Mouse (Mus musculus): ENCODE results near the gene F2rl2. TPM values are rescaled to one million over a fixed set of nuclear protein-coding genes. Genes with fewer than 3 reads are reported as not detected.

The F2rl2 gene
- polyA plus RNA-seq, 1 experiment from 2014 or later = 0.82 TPM

DNA sequence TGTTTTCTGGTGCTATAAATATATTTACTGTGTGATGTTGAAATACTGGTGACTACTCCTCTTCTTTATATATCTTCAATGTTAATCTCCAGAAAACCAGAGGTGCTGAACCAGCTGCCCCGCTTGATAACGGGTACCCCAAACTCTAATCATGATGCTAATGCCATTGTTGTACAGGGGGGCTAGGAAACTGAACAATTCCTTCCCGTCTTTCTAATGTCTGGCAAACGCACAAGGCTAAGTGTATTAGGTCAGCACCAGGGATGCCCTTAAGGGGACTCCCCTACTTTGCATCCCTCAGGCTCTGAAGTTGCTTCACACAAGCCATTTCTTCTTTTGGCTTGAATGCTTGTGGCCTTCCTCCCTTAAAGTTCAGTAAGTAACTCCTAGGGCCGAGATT lies 17.6 kb upstream of the F2rl2 start:
- no peaks in the 10 kb centered on the region for H3K79me2 ChIP-seq (ENCODE audit: inconsistent target)
- no peak overlapping the region for H3K27ac ChIP-seq
- peaks cover 47% of the 10 kb centered on the region for H3K36me3 ChIP-seq (ENCODE audit: inconsistent target)
- no peak overlapping the region for H3K4me3 ChIP-seq (ENCODE audit: inconsistent target)
- WGBS (ENCODE audit: missing documents) = 86% methylated on average over 5 of the region's 5 CpGs

DNA sequence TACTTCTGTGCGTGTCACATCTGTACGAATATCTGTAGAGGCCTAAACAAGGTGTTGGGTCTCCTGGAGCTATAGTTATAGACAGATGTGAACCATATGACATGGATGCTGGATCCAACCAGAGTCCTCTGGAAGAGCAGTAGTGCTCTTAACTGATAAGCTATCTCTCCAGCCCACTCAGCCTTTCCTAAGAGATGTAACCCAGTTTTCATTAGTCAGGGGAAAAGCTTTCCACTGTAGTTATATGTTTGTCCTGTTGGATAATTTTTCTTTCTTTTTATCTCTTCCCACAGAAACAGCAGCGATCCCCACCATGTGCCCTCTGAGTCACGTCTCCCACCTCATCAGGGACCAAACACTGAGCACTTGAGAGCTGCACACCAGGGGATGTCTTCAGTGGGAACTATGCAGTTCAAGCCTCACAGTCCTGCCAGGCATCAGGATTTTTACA lies 17.1 kb upstream of the F2rl2 start:
- no peak overlapping the region for H3K4me3 ChIP-seq (ENCODE audit: inconsistent target)
- H3K27ac ChIP-seq = no peak overlapping the region
- peaks cover 44% of the 10 kb centered on the region for H3K36me3 ChIP-seq (ENCODE audit: inconsistent target)
- 94% methylated on average over 4 of the region's 4 CpGs for WGBS (ENCODE audit: missing documents)
- no peaks in the 10 kb centered on the region for H3K79me2 ChIP-seq (ENCODE audit: inconsistent target)

DNA sequence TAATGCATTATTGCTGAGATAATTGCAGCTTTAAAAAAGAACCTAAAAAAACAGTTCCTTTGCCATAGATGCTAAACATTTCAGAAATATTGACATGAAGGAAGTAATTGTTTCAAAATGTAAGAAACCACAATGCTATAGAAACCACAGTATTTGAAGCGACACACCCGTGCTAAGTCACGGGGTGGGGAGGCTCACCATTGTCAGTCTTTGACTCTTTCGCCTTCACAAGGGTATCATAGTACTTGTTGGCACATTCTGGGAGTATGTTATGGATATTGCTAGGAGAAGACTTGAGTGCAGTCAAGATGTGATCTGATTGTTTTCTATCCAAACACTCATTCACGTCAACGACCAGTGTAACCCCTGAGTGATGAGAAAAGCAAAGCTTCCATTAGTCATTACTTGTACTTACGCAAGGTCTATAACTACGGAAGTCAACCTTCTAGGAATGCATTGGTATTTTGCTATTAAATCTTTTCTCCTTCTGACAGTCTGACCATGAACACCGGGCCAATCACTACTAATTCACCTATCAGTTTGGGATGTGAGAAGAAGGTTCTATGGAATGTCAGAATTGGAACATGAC lies 11.9 kb upstream of the F2rl2 start:
- H3K4me3 ChIP-seq (ENCODE audit: inconsistent target) = no peak overlapping the region
- WGBS (ENCODE audit: missing documents) = 43% methylated on average over 9 of the region's 9 CpGs

DNA sequence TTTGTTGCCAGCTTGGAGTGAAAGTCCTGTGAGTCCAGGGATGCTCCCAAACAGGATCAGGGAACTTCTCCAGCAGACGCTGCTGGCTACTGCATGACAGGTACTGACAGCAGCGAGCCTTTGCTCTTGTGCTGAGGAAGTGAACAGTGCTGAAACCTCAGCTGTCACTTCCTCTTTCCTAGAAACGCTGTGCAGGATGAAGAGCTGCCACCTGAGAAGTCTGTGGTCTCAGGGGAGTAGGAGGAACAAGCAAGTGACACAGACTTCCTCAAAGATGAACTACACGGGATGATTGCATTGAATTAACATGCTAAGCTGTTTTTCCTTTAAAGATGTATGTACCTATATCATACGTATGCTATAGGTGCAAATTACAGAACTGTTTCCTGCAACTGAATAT lies 10.9 kb upstream of the F2rl2 start:
- Histone ChIP-seq H3K79me2 (ENCODE audit: inconsistent target) (no peaks in the 10 kb centered on the region), H3K4me3 (ENCODE audit: inconsistent target) (no peak overlapping the region), H3K27ac (no peak overlapping the region), H3K36me3 (ENCODE audit: inconsistent target) (peaks cover 31% of the 10 kb centered on the region)
- 21% methylated on average over 5 of the region's 5 CpGs for WGBS (ENCODE audit: missing documents)

More for the DNA sequence above, 11.9 kb upstream of the F2rl2 start:
- Histone ChIP-seq H3K27ac (no peak overlapping the region), H3K79me2 (ENCODE audit: inconsistent target) (no peaks in the 10 kb centered on the region), H3K36me3 (ENCODE audit: inconsistent target) (peaks cover 37% of the 10 kb centered on the region)

DNA sequence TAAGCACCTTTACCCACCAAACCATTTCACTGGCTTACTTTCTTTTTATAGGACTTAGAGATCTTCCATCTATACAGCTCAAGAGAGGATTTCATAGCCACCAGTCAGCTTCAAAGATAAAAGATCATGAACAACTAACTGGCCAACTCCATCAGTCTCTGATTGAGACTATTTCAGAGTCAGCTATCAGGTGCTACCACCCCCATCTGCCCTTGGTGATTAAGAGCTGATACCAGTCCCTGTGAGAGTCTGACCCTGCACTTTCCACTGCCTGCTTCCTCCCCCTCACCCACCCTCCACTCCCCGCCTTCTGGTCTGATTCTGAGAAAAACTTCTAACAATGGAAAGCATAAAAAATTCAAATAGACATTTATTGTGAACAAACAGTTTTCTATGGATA lies 8.1 kb upstream of the F2rl2 start:
- H3K27ac ChIP-seq = no peak overlapping the region
- H3K4me3 ChIP-seq (ENCODE audit: inconsistent target) = no peak overlapping the region
- WGBS (ENCODE audit: missing documents) = 100% methylated on average over 1 of the region's 1 CpGs
- peaks cover 6% of the 10 kb centered on the region for H3K36me3 ChIP-seq (ENCODE audit: inconsistent target)
- H3K79me2 ChIP-seq (ENCODE audit: inconsistent target) = no peaks in the 10 kb centered on the region

DNA sequence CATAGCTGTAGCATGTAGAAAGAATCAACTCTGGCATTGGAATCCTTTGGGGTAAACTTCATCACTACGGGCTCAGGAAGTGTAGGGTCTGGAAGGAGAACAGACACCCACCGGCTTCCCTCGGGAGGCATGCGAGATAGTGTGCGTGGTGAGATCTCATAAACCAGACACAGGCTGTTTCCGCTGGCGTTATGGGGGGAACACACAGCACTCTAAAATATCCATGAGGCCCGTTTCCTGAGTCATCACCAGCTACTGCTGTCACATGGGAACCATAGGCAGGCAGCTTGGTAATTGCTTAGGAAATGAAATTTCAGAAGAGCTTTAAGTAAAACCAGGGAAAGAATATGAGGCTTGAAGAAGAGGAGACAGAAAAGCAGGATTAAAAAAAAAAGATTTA lies 4.5 kb upstream of the F2rl2 start:
- Histone ChIP-seq H3K4me3 (ENCODE audit: inconsistent target) (no peak overlapping the region), H3K36me3 (ENCODE audit: inconsistent target) (no peaks in the 10 kb centered on the region; the same call in 1 of the 2 replicates), H3K79me2 (ENCODE audit: inconsistent target) (no peaks in the 10 kb centered on the region), H3K27ac (no peak overlapping the region)
- WGBS (ENCODE audit: missing documents) = 93% methylated on average over 8 of the region's 8 CpGs

DNA sequence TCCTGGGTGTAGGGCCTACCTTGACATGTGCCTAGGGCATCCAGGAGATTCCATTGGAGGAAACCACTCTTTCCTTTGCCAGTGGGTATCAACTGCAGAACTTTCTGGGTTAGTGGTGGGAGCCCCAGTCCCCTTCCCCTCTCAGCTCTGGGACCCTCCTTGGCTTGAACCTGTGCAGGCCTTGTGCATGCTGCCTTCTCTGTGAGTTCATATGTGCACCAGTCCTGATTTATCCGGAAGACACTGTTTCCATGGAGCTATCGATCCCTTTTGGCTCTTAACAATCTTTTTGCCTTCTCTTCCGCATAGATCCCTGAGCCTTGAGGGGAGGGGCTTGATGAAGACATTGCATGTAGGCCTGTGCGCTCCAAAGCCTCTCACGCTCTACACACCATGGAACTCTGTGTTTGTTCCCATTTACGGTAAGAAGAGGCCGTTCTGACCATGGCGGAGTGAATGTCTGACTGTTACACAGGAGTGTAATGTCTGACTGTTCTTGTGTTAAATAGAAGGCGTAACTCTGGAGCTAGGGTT lies 466 bp upstream of the F2rl2 start:
- Histone ChIP-seq H3K4me3 (ENCODE audit: inconsistent target) (no peak overlapping the region), H3K27ac (no peak overlapping the region), H3K36me3 (ENCODE audit: inconsistent target) (no peaks in the 10 kb centered on the region; the same call in 1 of the 2 replicates), H3K79me2 (ENCODE audit: inconsistent target) (no peaks in the 10 kb centered on the region)
- WGBS (ENCODE audit: missing documents) = 95% methylated on average over 9 of the region's 9 CpGs

DNA sequence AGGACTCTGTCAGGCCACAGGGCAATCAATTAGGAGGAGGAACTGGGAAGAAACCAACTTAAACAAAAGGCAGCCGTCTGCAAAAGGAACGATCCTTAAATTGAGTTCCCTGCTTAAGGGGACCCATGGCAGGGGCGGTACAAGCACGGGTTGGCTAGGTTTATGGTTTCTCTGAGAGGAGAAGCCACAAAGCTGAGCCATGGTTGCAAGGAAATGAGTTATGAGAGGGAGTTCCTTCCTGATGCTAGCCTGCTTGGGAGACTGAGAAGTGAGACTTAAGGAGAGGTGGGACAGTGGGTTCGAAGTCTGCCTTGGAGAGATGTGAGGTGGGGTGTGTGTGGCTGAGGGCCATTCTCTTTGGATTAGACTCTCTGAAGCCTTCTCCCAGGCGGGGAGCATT lies 1.2 kb downstream of the F2rl2 start:
- Histone ChIP-seq H3K36me3 (ENCODE audit: inconsistent target) (no peaks in the 10 kb centered on the region), H3K27ac (no peak overlapping the region), H3K79me2 (ENCODE audit: inconsistent target) (no peaks in the 10 kb centered on the region), H3K4me3 (ENCODE audit: inconsistent target) (no peak overlapping the region)
- 7% methylated on average over 6 of the region's 6 CpGs for WGBS (ENCODE audit: missing documents)

DNA sequence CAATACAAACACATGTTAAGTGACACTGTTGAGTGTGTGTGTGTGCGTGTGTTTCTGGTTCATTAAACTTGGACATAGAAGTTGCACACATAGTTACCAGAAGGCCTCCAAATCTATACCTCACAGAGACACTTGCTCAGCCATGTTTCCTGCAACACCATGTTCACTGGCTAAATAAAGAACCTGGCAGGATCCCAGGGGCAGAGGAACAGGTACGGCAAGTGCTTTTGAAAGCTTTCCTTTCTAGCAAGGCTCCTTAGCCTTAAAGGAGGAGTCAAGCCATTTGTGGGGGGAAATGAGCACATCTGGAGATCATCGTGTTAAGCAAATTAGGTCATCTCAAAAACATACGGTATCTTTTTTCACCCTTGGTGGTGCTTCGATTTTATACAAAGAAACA lies 6.7 kb downstream of the F2rl2 start:
- 73% methylated on average over 5 of the region's 5 CpGs for WGBS (ENCODE audit: missing documents)

DNA sequence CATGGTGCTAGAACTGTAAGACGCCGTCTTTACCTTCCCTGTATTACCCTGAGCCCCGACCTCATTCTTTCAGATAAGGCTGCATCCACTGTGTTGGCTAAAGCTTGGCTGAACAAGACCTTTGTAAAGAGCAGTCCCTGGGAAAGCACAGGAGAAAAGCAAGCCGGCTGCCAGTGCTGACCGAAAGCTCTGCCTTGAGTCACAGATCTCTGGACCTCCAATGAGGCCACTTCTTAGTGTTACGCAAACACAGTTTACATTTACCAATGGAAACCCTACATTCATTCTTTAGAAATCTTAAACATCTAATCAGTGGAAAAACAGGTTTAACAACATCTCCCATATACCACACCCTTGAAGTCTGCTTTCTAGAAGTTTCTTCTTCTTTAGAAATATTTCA lies 8.9 kb downstream of the F2rl2 start:
- 94% methylated on average over 6 of the region's 6 CpGs for WGBS (ENCODE audit: missing documents)
- H3K27ac ChIP-seq = no peak overlapping the region
- peaks cover 10% of the 10 kb centered on the region; the same call in 1 of the 2 replicates for H3K36me3 ChIP-seq (ENCODE audit: inconsistent target)
- H3K4me3 ChIP-seq (ENCODE audit: inconsistent target) = no peak overlapping the region
- no peaks in the 10 kb centered on the region for H3K79me2 ChIP-seq (ENCODE audit: inconsistent target)

More for the DNA sequence above, 6.7 kb downstream of the F2rl2 start:
- Histone ChIP-seq H3K4me3 (ENCODE audit: inconsistent target) (no peak overlapping the region), H3K79me2 (ENCODE audit: inconsistent target) (no peaks in the 10 kb centered on the region), H3K36me3 (ENCODE audit: inconsistent target) (peaks cover 10% of the 10 kb centered on the region; the same call in 1 of the 2 replicates), H3K27ac (no peak overlapping the region)

DNA sequence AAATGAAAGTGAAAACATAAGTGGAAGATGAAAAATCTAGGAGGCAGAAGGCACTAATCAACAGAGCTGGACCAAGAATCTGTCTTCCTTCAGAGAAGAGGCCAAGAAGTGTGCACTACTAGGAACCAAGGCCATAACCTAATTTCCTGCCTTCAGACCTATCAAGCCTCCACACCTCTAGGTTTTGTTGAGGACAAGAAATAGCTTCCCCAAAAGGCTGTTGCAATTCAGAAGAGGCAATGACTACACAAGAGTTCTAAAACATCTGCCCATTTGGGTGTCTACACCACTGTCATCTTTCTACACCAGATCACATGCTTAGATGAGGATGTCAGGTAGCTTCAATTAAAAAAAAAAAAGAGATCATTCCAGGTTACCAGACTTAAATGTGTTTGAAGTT lies 15.4 kb downstream of the F2rl2 start:
- Histone ChIP-seq H3K27ac (no peak overlapping the region), H3K79me2 (ENCODE audit: inconsistent target) (no peaks in the 10 kb centered on the region), H3K4me3 (ENCODE audit: inconsistent target) (no peak overlapping the region), H3K36me3 (ENCODE audit: inconsistent target) (peaks cover 9% of the 10 kb centered on the region; the same call in 1 of the 2 replicates)

DNA sequence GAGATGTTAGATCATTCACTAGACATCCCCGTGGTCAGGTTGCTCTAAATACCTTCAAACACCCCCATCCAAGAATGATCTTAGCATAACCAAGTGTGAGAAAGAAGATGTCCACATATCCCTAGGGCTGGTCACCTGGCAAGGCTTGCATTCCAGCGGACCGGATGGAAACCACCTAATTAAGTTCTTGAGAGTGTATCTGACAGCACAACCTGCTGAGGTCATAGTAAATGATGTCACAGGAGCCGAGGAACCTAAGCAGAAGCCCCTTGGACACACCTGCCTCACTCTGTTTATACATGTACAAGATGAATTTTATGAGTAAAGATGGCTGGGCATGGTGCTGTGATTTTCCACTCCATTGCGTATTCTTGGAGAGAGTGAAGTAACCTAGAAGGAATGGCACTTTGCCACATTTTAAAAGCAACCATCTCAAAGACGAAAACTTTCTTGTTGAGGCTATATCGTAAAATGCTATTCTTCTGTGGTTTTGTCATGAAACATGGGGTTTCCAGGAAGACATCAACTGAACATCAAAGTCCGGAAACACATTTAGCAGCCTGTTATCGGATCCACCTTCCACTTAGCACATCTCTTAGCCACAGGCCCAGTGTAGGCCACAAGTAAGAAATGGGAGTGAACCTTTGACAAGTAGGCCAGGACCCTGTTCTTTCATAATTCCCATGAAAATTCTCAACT lies 16.1 kb downstream of the F2rl2 start:
- no peaks in the 10 kb centered on the region for H3K79me2 ChIP-seq (ENCODE audit: inconsistent target)
- 0 out of 2 replicates have a peak, but pooled peaks cover 4% of the 10 kb centered on the region for H3K36me3 ChIP-seq (ENCODE audit: inconsistent target)
- no peak overlapping the region for H3K4me3 ChIP-seq (ENCODE audit: inconsistent target)
- 96% methylated on average over 9 of the region's 9 CpGs for WGBS (ENCODE audit: missing documents)
- H3K27ac ChIP-seq = no peak overlapping the region

DNA sequence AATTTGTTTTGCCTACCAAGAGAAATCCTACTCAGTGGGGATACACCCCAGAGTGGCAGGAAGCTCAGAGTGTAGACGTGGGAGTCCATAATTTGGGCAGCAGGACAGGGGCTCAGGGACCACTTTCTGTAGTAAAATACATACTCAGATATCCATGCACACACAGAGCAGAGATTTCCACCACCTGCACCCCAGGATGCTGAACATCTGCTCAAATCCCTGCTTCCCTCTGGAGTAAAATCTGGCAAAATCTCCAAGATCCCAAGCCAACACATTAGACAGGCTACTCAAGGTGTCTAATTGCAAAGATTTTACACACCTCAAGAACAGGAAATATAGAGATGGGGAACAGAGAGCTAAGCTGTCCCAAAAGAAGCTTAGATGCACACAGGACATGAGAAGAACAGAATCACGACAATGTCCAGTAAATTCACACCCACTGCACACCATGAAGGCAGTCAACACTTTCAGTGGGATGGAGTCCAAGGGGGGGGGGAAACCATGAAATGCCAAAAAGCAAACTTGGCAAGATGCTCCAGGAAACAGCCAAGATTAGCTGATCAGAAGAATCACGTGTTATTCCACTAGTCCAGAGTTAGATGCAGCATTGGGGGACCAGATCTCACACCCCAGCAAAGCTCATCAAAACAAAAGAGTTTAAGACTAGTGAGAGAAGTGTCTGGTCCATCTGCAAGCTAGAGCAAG lies 17.8 kb downstream of the F2rl2 start:
- Histone ChIP-seq H3K4me3 (ENCODE audit: inconsistent target) (no peak overlapping the region), H3K79me2 (ENCODE audit: inconsistent target) (no peaks in the 10 kb centered on the region), H3K27ac (no peak overlapping the region), H3K36me3 (ENCODE audit: inconsistent target) (0 out of 2 replicates have a peak, but pooled peaks cover 4% of the 10 kb centered on the region)
- 85% methylated on average over 3 of the region's 3 CpGs for WGBS (ENCODE audit: missing documents)

DNA sequence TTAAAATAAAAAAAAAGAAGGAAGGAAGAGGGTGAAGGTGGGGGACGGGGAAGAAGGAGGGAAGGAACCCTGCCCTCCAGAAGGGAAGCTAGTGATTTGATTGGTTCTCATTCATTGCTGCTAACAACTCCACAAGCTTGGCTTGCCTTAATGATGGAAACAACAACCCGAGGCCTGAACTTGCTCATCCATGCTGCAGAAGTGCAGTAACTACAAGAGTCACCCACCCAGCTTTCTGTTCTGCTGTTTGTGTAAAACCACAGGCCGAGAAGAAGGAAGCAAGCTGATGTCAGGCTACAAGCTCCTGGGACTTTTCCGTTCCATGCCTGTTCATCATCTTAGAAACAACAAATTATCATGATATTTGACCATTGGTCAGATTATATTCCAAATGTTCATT lies 18.7 kb downstream of the F2rl2 start:
- 33% methylated on average over 4 of the region's 4 CpGs for WGBS (ENCODE audit: missing documents)
- Histone ChIP-seq H3K27ac (no peak overlapping the region), H3K36me3 (ENCODE audit: inconsistent target) (0 out of 2 replicates have a peak, but pooled peaks cover 4% of the 10 kb centered on the region)

More for the DNA sequence above, 18.7 kb downstream of the F2rl2 start:
- no peak overlapping the region for H3K4me3 ChIP-seq (ENCODE audit: inconsistent target)
- no peaks in the 10 kb centered on the region for H3K79me2 ChIP-seq (ENCODE audit: inconsistent target)
